Mouse (Mus musculus) layer of hippocampus, postnatal 14 days (tissue): Measurements from ENCODE around the gene Prkd1. TPM values are rescaled to one million over a fixed set of nuclear protein-coding genes. Genes with fewer than 3 reads are reported as not detected.
"Not testable (repeated sequence)": the region's sequence is repeated elsewhere in the genome, so short reads cannot be mapped to it uniquely, and the experiment has no call there.

ENCODE experiments used
- DNase-seq, 2 experiments: peaks; one replicate each; pipeline ENCODE4 v3.0.0; 2021 to 2022; ENCODE audit warnings: low spot score in 2 of 2, mixed read lengths in 1 of 2
- long read RNA-seq, 2 experiments: library from polyadenylated mRNA; stranded (forward); transcript quantifications; one replicate each; pipeline ENCODE4 v2.0.0; 2021
- total RNA-seq, 2 experiments: library from RNA; stranded (reverse); gene quantifications; 2 replicates each; pipeline ENCODE4 v1.2.3; 2021

Gene Prkd1
- total RNA-seq: 10 to 100 TPM; 15.5 to 17.5 TPM
- long read RNA-seq, experiment 1, transcript Prkd1-201 (19 exons, 3,653 nt): major isoform, 8 of 19 reads
- long read RNA-seq, experiment 1, partial matches to known transcripts: 3 of 19 reads
- long read RNA-seq, experiment 1, other reads (novel, unspliced or antisense): 8 of 19 reads
- long read RNA-seq, experiment 2, transcript Prkd1-201 (19 exons, 3,653 nt): major isoform, 10 of 22 reads
- long read RNA-seq, experiment 2, partial matches to known transcripts: 1 of 22 reads
- long read RNA-seq, experiment 2, other reads (novel, unspliced or antisense): 11 of 22 reads

GRCm38 (mm10) chr12:50648671-50649541 is at the start of gene Prkd1:
Gene Prkd1 (minus strand): TSS chr12:50649098.
- peak; percentile 61 to 72 for DNase-seq

- peak in 1 of 2 experiments; percentile 69 for DNase-seq
Measured at GRCm38 (mm10) chr12:50697492-50697891, 48.6 kb upstream of the Prkd1 start.

GRCm38 (mm10) chr12:50648176-50648670 is 675 bp downstream of the Prkd1 start:
- DNase-seq: peak; percentile 15 to 27

- DNase-seq: no peak
Measured at GRCm38 (mm10) chr12:50646857-50647256, 2.0 kb downstream of the Prkd1 start.

- peak in 1 of 2 experiments; percentile 48 for DNase-seq
Measured at GRCm38 (mm10) chr12:50642671-50643070, 6.2 kb downstream of the Prkd1 start.

- DNase-seq: no peak
Measured at GRCm38 (mm10) chr12:50640171-50640570, 8.7 kb downstream of the Prkd1 start.

- no peak for DNase-seq
Measured at GRCm38 (mm10) chr12:50634436-50634835, 14.5 kb downstream of the Prkd1 start.

GRCm38 (mm10) chr12:50626100-50626499 is 22.8 kb downstream of the Prkd1 start:
- DNase-seq: not testable (repeated sequence)

- DNase-seq: peak in 1 of 2 experiments; percentile 41
Measured at GRCm38 (mm10) chr12:50624175-50624574, 24.7 kb downstream of the Prkd1 start.

GRCm38 (mm10) chr12:50615852-50616251 is 33.0 kb downstream of the Prkd1 start:
- no peak for DNase-seq

GRCm38 (mm10) chr12:50614341-50614740 is 34.6 kb downstream of the Prkd1 start:
- no peak for DNase-seq

GRCm38 (mm10) chr12:50606703-50607500 is 42.0 kb downstream of the Prkd1 start:
- DNase-seq: no peak

GRCm38 (mm10) chr12:50599370-50599769 is 49.5 kb downstream of the Prkd1 start:
- no peak for DNase-seq

GRCm38 (mm10) chr12:50598053-50598988 is 50.6 kb downstream of the Prkd1 start:
- DNase-seq: peak; percentile 71 to 88

GRCm38 (mm10) chr12:50597467-50597866 is 51.4 kb downstream of the Prkd1 start:
- peak in 1 of 2 experiments; percentile 65 for DNase-seq

GRCm38 (mm10) chr12:50595777-50596176 is 53.1 kb downstream of the Prkd1 start:
- DNase-seq: no peak

- DNase-seq: no peak
Measured at GRCm38 (mm10) chr12:50594506-50594905, 54.4 kb downstream of the Prkd1 start.

- no peak for DNase-seq
Measured at GRCm38 (mm10) chr12:50593481-50593880, 55.4 kb downstream of the Prkd1 start.

- DNase-seq: peak in 1 of 2 experiments; percentile 0
Measured at GRCm38 (mm10) chr12:50588137-50588761, 60.6 kb downstream of the Prkd1 start.
